Mouse (Mus musculus): ENCODE data around the gene Nit1. TPM values are rescaled to one million over a fixed set of nuclear protein-coding genes. Genes with fewer than 3 reads are reported as not detected.

Gene Nit1
- 50.0 and 54.0 TPM in 2 replicates for polyA plus RNA-seq (2012; rRNA removed)
- polyA plus RNA-seq (2014; fragmentation: Nextera tagmentation; extraction: Ambion mirVana) = 29.0 and 30.4 TPM in 2 replicates

DNA sequence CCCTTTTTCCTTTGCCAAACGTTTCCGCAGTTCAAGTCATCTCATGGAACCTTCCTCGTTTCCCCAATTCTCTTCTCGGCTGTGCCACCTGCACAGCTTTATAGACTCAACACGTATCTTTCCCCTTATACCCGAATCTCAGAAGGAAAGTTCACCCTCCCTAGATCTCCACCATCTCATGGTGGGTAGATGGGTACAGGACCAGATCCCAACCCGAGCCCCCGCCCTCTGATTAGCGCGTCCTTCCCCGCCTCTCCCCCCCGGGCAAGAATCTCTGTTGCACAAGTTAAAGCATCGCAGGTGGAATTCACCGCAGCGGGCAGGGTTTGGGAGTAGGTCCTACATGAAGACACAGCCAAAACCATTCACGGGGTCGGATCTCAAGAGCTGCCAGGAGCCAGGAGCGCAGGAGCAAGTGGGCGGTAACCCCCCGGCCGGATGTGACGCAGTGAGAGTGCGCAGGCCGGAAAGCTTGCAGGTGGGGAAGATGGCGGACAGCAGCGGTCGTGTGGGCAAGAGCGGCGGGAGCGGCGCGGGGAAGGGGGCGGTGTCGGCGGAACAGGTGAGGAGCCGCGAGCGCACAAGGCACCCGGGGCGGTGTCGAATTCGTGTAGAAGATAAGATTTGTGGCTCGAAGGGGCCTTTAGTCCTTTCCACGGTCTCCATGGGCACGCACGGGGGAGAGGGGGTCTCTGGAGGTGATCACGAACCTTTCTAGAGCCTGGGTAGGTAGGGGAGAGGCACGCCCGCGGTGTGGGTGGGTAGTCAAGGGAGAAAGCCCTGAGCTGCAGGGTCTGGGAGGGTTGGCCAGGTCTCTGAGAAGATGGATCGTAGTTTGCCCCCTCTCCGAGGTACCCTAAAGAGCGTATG is at the start of gene Nit1, which contains the start of gene Pfdn2:
Gene Nit1 (minus strand): TSS at position 422 of the 870 bp plus-strand sequence.
Gene Pfdn2 (plus strand): TSS at position 446 of the 870 bp plus-strand sequence.
- peak; percentile 93 for ATAC-seq (ENCODE audit: low FRiP score, low read depth)
- peak within 1 kb of the TSS; percentile 74 for H3K4me3 ChIP-seq (replicated peaks; ENCODE audit: low read length)
- DNase-seq (ENCODE audit: low spot score) = peak; percentile 90
- H3K27me3 ChIP-seq (ENCODE audit: control insufficient read depth, insufficient read depth, low read length) = no peaks in the 10 kb centered on the region
- no peaks in the 10 kb centered on the region for H3K9me3 ChIP-seq (ENCODE audit: control insufficient read depth, low read length)
- H3K36me3 ChIP-seq (ENCODE audit: control insufficient read depth, insufficient read depth, low read length) = peaks cover 34% of the 10 kb centered on the region
- peak within 1 kb of the TSS; percentile 74 for H3K9ac ChIP-seq (ENCODE audit: low read depth, low read length, severe bottlenecking)
- H3K4me2 ChIP-seq (replicated peaks; ENCODE audit: low read depth, low read length, severe bottlenecking) = peak within 1 kb of the TSS; percentile 86
- H3K4me1 ChIP-seq (ENCODE audit: control insufficient read depth, insufficient read depth, low read length) = 0 out of 2 replicates have a peak, but pooled peaks cover 8% of the 10 kb centered on the region
- peak within 1 kb of the TSS; percentile 21 for H3K27ac ChIP-seq (replicated peaks; ENCODE audit: low read depth, low read length)
- peak; percentile 80; the same call in 1 of the 2 replicates for TF ChIP-seq POLR2A (IDR thresholded peaks at IDR 0.05; ENCODE audit: borderline replicate concordance, extremely low read depth, insufficient read depth, insufficient read length)
- 1% methylated on average over 52 of the region's 53 CpGs for WGBS

DNA sequence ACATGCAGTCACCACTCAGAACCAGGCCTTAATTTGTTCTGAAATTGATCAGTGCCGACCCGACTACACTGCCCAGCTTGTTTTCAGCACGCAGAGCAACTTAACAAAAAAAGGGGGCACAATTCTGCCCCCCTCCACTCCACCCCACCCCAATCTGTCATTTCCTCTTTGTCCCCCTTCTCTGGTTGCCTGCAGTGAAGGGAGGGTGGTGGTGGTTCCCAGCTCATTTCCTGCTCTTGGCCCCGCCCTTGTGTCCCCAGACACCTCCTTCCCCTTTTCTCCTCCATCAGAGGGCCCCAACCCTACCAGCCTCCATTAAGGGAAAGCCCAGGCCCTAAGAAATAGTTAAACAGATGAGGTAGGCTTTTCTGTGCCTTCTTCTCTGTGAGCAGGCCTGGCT is 44.7 kb upstream of the Nit1 start:
- Histone ChIP-seq H3K4me3 (replicated peaks; ENCODE audit: low read length) (no peak overlapping the region), H3K36me3 (ENCODE audit: control insufficient read depth, insufficient read depth, low read length) (no peaks in the 10 kb centered on the region), H3K4me1 (ENCODE audit: control insufficient read depth, insufficient read depth, low read length) (no peaks in the 10 kb centered on the region), H3K27me3 (ENCODE audit: control insufficient read depth, insufficient read depth, low read length) (no peaks in the 10 kb centered on the region), H3K27ac (replicated peaks; ENCODE audit: low read depth, low read length) (no peak overlapping the region), H3K9me3 (ENCODE audit: control insufficient read depth, low read length) (no peaks in the 10 kb centered on the region), H3K4me2 (replicated peaks; ENCODE audit: low read depth, low read length, severe bottlenecking) (no peak overlapping the region), H3K9ac (ENCODE audit: low read depth, low read length, severe bottlenecking) (no peak overlapping the region)
- DNase-seq (ENCODE audit: low spot score) = no peak
- TF ChIP-seq POLR2A (IDR thresholded peaks at IDR 0.05; ENCODE audit: borderline replicate concordance, extremely low read depth, insufficient read depth, insufficient read length) = no peak
- WGBS = 83% methylated on average over 4 of the region's 4 CpGs
- ATAC-seq (ENCODE audit: low FRiP score, low read depth) = no peak

DNA sequence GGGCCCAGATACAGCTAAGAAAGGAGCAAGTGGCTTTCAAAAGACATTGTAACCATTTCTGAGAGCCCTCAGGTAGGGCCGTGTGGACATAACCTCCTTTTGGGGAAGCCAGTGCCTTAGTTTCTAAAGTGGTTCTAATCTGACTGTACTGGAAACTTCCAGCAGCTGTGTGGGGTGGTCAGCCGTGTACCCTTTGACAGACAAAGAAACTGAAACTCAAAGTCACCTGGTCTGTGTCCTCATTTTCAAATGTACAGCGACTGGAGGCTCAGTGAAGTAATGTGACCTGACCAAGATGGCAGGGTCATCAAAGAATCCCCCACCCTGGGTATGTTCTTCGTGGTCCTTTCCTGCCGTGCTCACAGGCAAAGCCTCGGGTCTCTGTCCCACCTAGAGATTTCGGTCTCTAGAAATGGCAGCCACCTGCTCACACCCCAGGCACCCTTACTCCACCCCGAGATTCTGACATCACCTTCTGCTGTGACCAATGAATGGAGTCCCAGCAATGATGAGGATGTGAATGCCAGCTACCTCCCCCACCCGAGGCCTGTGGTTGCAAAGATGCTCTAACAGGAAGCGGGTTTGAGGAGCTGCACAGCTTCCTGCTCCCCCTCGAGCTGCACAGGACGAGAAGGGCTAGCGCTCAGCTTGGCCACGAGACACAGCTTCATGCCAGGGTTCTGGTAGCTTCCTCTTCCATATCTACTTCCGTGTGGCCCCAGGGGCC is 43.1 kb upstream of the Nit1 start, which contains the start of gene Arhgap30:
Gene Arhgap30 (plus strand): TSS at position 579 of the 727 bp plus-strand sequence.
- Histone ChIP-seq H3K27ac (replicated peaks; ENCODE audit: low read depth, low read length) (no peak within 1 kb of the TSS), H3K9ac (ENCODE audit: low read depth, low read length, severe bottlenecking) (no peak within 1 kb of the TSS), H3K4me3 (replicated peaks; ENCODE audit: low read length) (no peak within 1 kb of the TSS), H3K4me1 (ENCODE audit: control insufficient read depth, insufficient read depth, low read length) (no peaks in the 10 kb centered on the region), H3K27me3 (ENCODE audit: control insufficient read depth, insufficient read depth, low read length) (no peaks in the 10 kb centered on the region), H3K9me3 (ENCODE audit: control insufficient read depth, low read length) (no peaks in the 10 kb centered on the region), H3K4me2 (replicated peaks; ENCODE audit: low read depth, low read length, severe bottlenecking) (no peak within 1 kb of the TSS), H3K36me3 (ENCODE audit: control insufficient read depth, insufficient read depth, low read length) (no peaks in the 10 kb centered on the region)
- WGBS = 83% methylated on average over 15 of the region's 15 CpGs
- DNase-seq (ENCODE audit: low spot score) (no peak), ATAC-seq (ENCODE audit: low FRiP score, low read depth) (no peak)
- no peak for TF ChIP-seq POLR2A (IDR thresholded peaks at IDR 0.05; ENCODE audit: borderline replicate concordance, extremely low read depth, insufficient read depth, insufficient read length)

DNA sequence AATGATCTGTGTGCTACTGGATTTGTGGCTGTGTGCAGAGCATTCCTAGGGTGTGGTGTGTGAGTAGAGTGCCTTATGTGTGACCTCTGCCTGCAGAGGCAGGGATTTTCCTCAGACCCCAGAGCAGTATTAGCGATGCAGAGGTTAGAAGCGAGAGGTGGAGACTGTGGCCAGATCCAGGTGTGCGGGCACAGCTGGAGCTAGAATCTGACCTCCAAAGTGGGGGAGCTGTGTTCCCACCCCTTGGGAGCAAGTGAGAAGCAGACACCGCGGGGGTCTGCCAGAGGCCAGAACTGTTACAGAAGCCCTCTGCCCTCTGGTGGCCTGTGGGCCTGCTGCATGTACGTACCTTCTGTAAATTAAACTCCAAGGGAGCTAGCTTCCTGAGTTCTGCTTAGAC is 41.7 kb upstream of the Nit1 start:
- H3K9ac ChIP-seq (ENCODE audit: low read depth, low read length, severe bottlenecking) = no peak overlapping the region
- ATAC-seq (ENCODE audit: low FRiP score, low read depth) = peak; percentile 50
- 0 out of 2 replicates have a peak overlapping the region, but pooled peaks have one; percentile 3 for H3K4me2 ChIP-seq (replicated peaks; ENCODE audit: low read depth, low read length, severe bottlenecking)
- 18% methylated on average over 6 of the region's 6 CpGs for WGBS
- no peaks in the 10 kb centered on the region for H3K27me3 ChIP-seq (ENCODE audit: control insufficient read depth, insufficient read depth, low read length)
- H3K9me3 ChIP-seq (ENCODE audit: control insufficient read depth, low read length) = no peaks in the 10 kb centered on the region
- H3K4me3 ChIP-seq (replicated peaks; ENCODE audit: low read length) = no peak overlapping the region
- no peak for TF ChIP-seq POLR2A (IDR thresholded peaks at IDR 0.05; ENCODE audit: borderline replicate concordance, extremely low read depth, insufficient read depth, insufficient read length)
- no peaks in the 10 kb centered on the region for H3K36me3 ChIP-seq (ENCODE audit: control insufficient read depth, insufficient read depth, low read length)
- no peak for DNase-seq (ENCODE audit: low spot score)
- H3K27ac ChIP-seq (replicated peaks; ENCODE audit: low read depth, low read length) = no peak overlapping the region
- H3K4me1 ChIP-seq (ENCODE audit: control insufficient read depth, insufficient read depth, low read length) = no peaks in the 10 kb centered on the region

DNA sequence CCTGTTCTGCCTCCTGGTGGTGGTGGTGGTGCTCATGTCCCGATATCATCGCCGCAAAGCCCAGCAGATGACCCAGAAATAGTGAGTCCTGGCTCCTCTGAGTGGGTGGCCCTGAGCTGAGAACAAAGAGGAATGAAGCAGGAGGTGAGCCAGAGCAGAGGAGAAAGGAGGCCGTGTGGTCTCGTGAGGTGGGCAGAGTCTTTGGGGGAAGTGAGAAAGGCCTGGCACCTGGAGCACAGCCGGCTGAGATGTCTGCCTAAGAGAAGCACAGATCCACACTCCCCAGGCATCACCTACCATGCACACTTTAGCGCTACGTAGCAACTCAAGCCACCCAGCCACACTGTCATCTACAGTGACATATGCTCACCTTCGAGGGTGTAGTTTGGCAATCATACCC is 39.7 kb upstream of the Nit1 start:
- H3K27me3 ChIP-seq (ENCODE audit: control insufficient read depth, insufficient read depth, low read length) = peaks cover 9% of the 10 kb centered on the region
- no peak overlapping the region for H3K9ac ChIP-seq (ENCODE audit: low read depth, low read length, severe bottlenecking)
- H3K4me1 ChIP-seq (ENCODE audit: control insufficient read depth, insufficient read depth, low read length) = no peaks in the 10 kb centered on the region
- H3K4me2 ChIP-seq (replicated peaks; ENCODE audit: low read depth, low read length, severe bottlenecking) = no peak overlapping the region
- TF ChIP-seq POLR2A (IDR thresholded peaks at IDR 0.05; ENCODE audit: borderline replicate concordance, extremely low read depth, insufficient read depth, insufficient read length) = no peak
- no peak overlapping the region for H3K4me3 ChIP-seq (replicated peaks; ENCODE audit: low read length)
- H3K36me3 ChIP-seq (ENCODE audit: control insufficient read depth, insufficient read depth, low read length) = no peaks in the 10 kb centered on the region
- WGBS = 76% methylated on average over 9 of the region's 9 CpGs
- H3K27ac ChIP-seq (replicated peaks; ENCODE audit: low read depth, low read length) = no peak overlapping the region
- ATAC-seq (ENCODE audit: low FRiP score, low read depth) (no peak), DNase-seq (ENCODE audit: low spot score) (no peak)
- H3K9me3 ChIP-seq (ENCODE audit: control insufficient read depth, low read length) = no peaks in the 10 kb centered on the region
